Mouse (Mus musculus) thymus, adult 2 months (tissue): Measurements from ENCODE around the gene Rundc1.

Experiments used
- CTCF ChIP-seq: fragments of 200-500 bp; IDR thresholded peaks from 2 replicates; pipeline ENCODE4 v1.5.1; 2012; ENCODE audit warnings: mild to moderate bottlenecking, control low read depth, low read length, moderate library complexity, borderline replicate concordance; ENCODE audit not compliant: control insufficient read depth, poor library complexity, insufficient read depth; ENCODE audit errors: extremely low read depth
- POLR2A ChIP-seq: fragments of 200-500 bp; IDR thresholded peaks from 2 replicates; pipeline ENCODE4 v1.6.1; 2012; ENCODE audit warnings: mild to moderate bottlenecking, low read length, control low read depth, moderate library complexity; ENCODE audit not compliant: control insufficient read depth, poor library complexity, insufficient read depth; ENCODE audit errors: extremely low read depth

DNA sequence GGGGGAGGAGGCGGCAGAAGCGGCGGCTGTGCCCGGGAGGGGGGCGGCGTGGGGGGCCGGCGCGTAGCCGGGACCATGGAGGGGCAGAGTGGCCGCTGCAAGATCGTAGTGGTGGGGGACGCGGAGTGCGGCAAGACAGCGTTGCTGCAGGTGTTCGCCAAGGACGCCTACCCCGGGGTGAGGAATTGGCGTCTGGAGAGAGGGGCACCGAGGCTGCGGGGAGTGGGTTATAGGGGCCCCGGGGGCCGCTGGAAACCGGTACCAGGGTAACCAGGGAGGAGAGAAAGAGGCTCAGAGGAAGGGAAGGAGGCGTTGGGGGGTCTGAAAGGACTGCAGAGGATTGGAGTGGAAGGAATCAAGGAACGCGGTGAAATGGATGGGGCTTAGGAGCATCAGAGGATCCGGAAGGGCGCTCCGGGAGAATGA is 43.4 kb downstream of the Rundc1 start:
- TF ChIP-seq CTCF (no peak), POLR2A (no peak)
